Mouse (Mus musculus) urinary bladder, adult 18-20 months (tissue): ENCODE measurements at regions not wholly inside any gene's neighbourhood (a gene's known extent, or its start where the extent isn't known, plus 50 kb on each side); places are given as distances from the start of the nearest gene placed in this dataset.

Experiments used
- DNase-seq, 2 experiments: peaks; one replicate each; pipeline ENCODE4 v3.0.0; 2022; ENCODE audit warnings: low spot score in 2 of 2, mixed read lengths in 2 of 2

DNA sequence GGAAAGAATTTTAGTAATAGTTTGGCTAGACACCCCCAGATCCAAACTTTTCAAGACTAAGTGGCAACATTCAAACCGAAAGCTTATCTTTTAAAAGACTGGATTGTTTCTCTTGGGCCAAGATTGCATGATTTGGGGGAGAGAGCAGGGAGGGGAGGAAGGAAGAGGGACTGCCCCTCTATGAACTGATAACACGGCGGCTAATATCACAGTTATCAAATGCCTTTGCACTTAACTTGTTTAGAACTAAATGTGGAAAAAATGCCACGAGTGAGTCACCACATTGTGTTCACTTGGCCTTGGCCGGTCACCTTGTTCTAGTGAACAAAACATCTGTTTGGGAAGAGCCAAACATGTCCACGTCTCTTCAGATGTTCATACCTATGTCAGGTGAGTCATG lies 92.3 kb downstream of the Tes start:
- no peak for DNase-seq

DNA sequence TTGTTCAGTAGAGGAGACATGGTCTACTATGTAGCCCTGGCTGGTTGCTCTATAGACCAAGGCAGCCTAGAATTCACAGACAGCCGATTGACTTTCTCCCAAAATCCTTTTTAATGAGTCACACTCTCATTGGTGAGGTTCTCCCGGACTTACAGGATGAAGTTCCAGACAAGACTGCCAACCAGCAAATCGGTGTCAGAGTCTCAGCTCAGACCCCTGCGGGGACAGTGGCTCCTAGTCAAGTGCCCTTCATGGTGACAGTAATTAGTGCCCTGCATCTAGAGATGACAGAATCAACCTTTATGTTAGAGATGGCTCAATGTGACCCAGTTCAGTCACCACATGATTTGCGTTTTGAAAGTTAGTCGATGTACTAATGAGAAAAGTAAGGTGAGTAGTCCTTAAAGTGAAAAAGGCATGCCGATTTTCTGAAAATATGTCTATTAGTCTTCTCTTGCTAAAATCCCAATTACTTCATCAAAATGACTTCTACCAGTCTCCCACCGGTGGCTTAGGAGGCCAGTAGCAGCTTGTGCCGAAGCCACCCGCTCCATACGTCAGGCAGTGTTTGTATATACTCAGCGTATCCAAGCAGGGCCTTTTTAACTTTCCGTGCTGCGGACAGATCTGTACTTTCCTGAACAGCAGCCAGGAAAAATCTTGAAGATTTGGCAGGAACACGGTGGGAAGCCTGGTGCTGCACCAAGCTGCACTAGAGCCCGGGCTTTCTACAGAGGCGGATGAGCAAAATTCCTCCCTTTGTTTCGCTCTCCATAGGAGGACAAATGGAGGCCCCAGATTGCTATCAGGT lies 105.2 kb downstream of the Tes start:
- DNase-seq = peak in 1 of 2 experiments; percentile 37

DNA sequence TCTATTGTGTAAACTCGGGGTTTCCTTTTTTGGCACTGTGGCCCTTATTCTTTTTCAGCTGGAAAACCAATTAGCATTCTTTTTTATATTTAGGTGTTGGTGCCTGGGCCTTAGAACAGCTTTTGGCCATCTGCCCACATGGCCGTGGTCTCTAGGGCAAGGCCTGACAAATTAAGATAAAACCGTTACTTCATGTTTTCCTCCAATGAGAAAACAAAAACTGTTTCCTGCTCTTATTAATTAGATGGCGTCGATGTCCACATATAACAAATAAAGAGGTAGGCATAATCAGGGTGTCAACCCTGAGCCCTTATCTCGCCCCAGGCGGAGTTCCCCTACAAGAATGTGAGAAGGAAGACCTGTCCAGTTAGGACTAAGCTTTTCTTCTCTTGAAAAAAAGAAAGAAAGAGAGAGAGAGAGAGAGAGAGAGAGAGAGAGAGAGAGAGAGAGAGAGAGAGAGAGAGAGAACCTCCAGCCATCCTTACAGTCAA lies 105.9 kb downstream of the Tes start:
- no peak for DNase-seq

DNA sequence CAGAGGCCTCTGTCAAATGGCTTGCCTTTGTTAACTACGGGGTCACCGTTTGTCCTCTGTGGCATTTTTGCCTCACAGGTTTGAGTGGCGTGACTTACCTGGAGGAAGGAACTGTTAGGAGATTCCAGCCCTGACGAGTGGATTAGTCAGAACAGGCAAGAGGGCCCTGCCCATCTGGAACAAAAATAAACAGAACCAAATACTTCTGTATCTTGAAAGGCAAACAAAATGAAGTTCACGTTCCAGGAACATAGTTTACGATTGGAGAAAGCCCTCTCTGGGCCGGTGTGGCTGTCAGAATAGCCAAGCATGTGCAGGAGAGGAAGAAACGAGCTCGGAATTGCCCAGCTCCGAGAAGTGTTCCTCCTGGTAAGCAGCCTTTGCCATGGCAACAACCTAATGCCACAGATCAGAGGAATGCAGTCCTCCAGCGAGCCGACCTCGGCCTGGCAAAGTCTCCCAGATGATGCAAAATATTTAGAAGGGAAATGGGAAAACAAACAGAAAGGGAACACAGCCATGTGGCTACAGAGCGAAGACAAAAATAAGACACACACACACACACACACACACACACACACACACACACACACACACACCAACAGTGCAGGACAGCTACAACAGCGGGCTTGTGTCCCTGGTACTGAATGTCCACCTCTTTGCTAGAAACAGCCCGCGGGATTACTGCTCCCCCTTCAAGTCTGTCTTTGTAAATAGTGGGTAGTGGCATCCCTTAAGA lies 106.5 kb downstream of the Tes start:
- DNase-seq = peak; percentile 24 to 55

DNA sequence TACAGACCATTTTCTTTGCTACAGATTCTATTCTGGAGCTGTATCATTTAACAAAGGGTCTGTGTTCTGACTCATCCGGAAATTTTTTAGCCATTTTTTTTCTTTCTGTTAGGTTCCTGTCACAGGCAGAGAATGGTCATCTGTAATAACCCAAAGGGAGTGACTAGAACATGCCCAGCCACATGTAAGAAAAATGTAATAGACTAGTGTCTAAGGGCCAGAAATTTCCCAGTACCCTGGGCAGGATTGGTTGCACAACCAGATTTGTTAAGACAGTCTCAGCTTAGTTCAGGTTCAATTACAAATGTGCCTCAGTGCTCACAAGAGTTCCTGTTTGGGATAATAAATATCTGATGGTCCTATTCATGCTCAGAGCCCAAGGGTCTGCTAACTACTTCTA lies 107.1 kb downstream of the Tes start:
- no peak for DNase-seq

DNA sequence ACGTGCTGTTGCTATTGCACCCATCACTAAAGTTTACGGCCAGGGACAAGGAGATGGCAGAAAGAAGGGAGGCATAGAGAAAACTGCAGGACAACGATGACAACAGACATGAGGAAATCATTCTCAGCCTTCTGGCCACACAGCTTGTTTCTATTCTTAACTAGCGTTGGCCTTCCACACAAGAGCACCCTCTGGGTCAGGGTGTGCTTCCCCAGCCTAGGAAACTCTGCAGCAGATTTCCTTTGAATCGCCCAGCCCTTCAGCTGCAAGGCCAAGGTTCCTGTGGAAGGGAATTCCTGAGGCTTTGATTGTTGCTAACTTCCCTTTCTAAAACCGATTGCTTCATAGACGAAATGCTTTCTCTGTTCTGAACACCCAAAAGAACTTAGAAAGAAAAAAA lies 103.8 kb upstream of the Cav2 start:
- DNase-seq = no peak

DNA sequence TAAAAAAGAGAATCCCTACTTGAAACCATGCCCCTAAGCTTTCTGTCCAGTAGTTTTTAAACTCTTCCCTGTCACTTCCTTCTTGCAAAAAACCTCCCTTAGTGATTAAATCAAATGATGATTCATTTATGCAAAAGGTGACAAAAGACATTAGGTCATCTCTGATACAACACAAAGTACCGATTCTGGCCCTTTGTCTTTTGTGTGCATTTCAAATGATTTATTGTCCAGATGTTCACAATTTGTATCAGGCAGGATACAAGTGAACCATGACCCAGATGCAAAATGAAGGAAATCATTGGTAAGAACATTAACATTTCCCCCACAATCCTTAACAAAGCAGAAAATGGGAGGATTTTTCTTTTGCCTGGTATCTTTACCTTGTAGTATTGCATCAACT lies 101.5 kb upstream of the Cav2 start:
- no peak for DNase-seq

DNA sequence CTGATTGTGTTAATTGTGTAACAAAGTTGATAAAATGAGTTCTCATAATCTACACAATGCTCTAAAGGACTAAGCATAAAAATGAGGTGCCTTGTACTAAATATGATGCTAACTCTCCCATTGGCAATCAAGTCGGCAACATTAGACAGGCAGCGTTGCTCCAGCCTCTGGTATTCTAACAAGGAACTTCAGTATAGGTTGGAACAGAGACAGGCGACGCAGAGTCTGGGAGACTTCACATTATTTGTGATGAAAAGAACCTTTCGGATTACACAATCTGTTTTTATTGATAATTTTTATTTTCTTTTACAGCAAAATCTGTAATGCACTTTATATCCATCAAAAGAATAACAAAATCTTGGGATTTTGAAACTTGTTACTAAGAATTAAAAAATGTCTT lies 94.4 kb upstream of the Cav2 start:
- DNase-seq = no peak

DNA sequence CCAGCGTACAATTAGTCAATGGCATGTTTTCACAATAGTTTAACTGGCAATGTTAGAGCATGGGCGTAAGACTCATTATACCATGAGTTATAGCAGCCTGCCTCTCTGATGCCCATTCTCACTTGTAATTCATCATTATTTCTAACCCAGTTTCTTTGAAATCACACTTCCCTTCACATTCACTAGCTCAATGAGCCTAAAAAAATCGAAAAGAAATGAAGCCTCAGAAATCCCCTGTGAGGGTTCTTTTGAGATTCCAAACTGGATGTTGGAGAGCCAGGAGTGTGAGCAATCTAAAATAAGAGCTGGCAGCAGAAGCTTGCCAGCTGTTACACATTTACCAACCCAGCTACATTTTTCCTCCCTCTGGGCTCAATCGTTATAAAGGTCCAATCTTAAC lies 93.9 kb upstream of the Cav2 start:
- DNase-seq = no peak

DNA sequence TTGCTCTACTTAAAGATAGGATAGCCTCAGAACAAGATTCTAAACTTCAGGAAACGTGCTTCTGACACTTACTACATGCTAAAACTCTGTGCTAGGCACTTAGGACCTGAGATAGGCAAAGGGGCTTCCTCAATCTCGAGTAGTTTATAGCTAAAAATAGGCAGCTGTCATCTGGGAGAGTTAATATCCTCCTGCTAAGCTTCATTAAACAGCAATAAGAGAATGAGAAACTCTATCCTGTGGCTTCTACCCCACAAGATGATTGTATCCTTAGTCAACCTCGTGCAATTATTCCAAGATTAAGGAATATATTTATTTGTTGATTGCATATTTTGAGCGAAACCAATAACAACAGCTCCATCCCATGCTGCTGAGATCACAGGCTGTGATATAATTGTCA lies 85.4 kb upstream of the Cav2 start:
- no peak for DNase-seq

DNA sequence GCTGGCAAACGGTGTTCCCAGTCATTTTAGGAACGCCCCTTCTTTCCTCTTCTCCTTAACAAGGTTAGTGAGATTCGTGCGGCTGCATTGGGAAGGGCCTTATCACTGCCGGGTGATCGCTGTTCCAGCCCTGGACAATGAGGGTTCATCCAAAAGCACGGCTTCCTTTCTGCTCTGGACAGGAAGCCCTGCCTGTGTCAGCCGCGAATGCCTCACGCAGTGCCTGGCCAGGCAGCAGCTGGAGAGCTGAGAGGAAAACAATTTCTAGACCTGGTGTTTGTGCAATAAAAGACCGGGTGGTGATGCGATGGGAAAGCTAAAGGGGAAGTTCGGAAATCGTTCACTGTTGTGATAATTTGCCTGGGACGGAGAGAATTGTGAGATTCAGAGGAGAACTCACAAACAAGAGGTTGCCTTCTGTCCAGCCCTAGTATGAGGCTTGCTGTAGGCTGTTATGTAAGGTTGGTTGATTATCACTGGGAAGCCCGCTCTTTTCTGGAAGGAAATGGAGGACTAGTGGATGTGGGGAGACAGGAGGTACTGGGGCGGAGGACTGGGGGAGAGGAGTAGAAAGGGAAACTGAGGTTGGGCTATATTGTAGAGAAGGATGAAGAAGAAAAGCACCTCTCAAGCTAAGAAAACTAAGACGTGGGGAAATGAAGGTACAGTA lies 83.1 kb upstream of the Cav2 start:
- no peak for DNase-seq

DNA sequence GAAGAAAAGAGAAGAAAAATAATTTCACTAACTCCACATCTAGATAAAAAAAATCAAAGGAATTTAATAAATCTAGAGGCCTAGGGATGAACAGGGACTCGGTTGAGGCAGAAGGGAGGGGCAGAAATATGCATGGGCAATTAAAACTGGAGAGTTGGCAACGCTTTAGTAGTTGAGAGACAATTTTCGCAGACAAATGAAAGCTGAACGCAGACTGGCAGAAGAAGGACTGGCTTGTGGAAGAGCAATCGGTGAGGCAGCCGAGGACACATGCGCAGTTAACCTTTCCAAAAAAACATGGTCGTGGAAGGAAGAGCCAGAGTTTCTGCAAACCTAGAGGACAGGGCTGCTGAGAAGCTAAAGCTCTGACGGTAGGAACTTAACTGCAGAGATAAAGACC lies 82.1 kb upstream of the Cav2 start:
- no peak for DNase-seq

DNA sequence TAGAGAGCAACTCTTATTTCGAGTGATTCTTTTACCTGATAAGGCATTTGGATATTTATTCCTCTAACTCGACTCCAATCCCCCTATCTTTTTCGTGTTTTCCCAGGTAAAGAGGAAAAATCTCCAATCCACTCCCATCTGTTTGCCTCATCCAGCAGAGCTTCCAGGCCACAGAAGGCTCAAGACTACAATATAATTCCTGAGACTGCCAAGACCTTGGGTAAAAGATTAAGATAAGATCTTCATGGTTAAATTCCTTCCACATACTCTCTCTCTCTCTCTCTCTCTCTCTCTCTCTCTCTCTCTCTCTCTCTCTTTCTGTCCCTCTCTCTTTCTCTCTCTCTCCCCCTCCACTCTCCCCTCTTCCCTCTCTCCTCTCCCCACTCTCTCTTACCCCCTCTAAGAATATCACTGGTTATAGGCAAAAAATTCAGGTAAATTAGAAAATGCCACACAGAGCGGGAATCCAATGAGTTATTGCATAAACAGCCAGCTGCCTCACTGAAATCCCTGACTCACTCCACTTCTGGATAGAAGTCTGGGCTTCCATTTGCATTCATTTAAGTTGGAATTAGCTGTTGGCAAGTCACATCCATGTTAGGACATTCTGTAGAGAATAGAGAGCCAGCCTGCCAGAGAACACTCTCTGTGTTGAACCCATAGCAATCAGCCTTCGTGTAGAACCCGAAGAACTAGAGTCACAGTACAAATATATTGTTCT lies 78.9 kb upstream of the Cav2 start:
- no peak for DNase-seq

DNA sequence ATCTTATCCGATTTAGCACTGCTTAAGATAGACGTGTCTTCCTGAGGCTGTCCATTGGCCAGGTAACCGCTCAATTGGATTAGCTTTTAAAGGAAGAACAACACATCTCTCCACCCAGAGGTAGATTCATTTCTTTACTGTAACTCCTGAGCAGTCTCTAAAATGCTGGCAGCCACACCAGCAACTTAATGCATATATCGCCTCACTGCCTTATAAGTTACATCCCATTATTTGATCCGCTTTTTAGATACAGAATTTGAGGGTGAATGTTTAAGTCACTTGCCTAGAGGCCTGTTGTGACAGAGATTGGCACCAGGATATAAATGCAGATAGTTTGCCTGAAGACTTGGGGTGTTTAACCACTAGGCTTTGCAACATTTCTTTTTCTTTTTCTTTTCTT lies 77.7 kb upstream of the Cav2 start:
- no peak for DNase-seq

DNA sequence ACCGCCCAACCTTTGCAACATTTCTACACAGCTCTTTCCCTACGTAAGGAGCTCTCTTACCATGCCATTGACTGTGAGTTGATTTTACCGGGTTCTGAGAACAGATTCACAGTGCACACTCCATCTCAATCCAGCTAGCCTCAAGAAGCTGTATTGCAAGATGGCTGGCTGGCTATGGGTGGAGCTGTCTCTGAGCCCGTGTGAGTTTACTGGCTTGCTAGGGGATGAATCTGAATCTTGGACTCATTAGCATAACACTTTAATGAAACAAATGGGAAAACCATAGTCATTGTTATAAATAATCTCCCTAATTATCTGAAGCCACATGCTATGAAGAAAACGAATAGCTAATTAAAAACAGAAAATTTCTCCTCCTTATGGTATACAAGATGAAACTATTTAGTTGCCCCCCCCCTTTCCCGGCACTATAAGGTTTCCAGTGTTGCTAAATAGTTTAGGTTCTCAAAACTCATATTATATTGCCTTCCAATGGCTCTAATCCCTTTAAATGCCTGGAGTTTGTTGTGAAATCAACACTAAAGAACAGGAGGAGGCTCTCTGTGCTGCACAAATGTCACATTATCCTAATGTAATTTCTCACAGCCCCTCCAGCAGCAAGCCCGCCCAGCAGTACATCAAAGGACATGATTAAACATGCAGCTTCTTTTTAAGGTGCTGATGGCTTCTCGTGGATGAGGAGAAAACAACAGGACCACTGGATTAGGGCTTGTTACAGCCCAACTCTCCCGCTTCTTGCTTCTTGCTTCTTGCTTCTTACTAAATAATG lies 76.9 kb upstream of the Cav2 start:
- no peak for DNase-seq

DNA sequence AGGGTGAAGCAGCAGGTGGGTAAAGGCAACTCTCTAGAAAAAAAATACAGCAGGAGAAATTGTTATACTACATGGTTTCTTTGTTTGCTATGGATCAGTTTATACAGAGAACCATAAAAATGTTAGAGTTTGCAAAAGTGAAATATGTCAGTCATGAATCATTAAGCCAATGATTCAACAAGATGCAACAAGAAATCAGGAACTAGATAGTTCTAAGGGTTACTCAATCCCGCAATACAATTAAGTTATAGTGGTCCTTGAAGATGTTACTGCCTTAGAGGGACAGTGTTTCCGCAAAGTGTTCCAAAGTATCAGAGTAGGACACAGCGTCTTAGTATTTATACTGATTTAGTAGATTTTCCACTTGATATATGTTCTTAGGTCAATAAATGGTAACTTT lies 74.1 kb upstream of the Cav2 start:
- DNase-seq = no peak

DNA sequence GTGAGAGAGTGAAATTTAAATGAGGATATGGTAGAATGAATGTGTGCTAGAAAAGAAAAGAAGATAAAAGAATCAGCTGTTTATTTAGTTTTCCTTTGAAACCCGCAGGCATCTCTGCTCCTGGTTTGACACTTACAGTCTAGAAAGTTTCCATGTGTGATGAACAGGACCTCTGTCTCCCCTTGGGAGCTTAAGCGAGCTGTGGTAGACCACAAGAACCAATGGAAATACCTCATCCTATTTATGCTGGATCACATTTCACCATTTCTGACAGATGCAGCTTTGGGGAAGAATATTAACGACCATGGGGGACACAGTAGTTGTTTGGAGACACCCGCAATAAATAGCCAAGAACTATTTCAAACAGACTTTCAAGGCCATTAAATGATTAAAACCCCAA lies 71.2 kb upstream of the Cav2 start:
- no peak for DNase-seq

DNA sequence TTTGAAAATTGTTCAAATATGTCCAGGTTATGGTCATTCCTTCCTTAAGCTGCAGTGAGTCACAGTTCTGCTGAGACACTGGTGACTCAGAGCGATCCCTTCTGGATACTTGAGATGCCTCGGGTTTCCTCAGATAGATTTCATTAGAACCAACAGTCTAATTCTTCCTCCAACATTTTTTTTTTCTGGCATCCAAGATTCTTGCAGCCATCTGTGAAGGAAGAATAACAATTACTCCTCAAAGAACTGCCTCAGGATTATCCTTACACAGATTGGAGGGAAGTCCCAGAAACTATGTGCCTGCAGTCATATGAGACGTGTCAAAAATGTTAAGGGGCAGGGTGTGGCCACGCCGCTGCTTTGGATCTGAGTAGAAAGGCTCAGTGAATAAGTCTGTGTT lies 69.6 kb upstream of the Cav2 start:
- DNase-seq = no peak

DNA sequence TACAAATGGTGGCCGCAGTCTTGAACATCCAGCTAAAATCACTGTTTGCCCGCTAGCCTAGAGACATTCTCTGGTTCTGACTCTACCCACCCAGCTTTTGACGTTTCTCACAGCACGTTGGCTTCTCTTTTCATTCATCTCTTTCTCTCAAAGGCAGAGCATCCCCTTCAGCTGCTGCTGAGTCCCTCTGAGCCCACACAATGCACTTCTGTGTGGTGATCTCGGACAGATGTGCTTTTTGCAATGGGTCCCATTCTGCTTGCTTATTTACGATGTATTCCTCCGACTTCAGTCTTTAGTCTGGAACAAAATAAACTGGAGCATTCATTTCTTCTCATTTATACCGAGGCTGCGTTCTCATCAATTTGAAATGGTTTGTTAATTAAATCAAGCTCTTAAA lies 66.2 kb upstream of the Cav2 start:
- DNase-seq = no peak

DNA sequence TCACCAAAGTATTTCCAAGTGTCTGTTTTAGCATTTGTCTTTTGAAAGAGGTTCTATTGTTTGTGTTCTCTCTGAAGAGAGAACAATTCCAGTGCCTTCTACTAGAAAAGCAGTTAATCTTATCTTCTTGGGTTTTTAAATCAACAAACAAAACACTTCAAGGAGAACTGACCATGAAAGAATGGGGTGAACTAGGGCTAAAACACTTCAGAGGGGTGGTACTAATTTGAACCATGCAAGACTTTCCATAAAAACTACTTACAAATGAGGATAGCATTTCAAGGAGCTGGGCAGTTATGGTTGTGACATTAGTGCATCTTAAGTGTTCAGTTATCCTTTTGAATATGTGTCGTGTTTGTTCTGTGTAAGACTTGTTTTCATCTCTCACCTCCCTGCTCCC lies 64.5 kb upstream of the Cav2 start:
- no peak for DNase-seq

DNA sequence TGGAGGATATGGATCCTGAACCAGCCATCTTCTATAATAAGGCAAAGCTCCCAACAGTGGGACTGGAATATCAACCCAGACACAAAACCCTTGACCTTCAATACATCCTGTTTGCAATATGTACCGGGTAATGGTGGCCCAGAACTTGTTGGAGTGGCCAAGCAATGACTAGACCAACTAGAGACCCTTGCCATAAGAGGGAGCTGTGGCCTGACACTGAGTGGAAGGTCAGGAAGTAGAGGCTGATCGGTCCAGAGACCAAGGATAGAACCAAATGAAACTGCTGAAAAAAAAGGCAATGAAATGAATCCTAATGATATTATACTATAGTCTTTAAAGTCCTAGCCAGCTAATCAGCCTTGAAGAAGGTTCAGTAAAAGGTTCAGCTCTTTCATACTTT lies 57.2 kb upstream of the Cav2 start:
- no peak for DNase-seq
